Mouse (Mus musculus) liver, adult 2 months (tissue): ENCODE measurements around the gene Kif5c.

Source experiments
- CTCF ChIP-seq: fragments of 200-500 bp; IDR thresholded peaks from 2 replicates; pipeline ENCODE4 v1.5.1; 2011; ENCODE audit warnings: low read depth, low read length, control low read depth
- POLR2A ChIP-seq: fragments of 200-500 bp; IDR thresholded peaks from 2 replicates; pipeline ENCODE4 v1.6.1; 2011; ENCODE audit warnings: low read length, control low read depth; ENCODE audit not compliant: insufficient read depth; ENCODE audit errors: extremely low read depth

GRCm38 (mm10) chr2:49811420-49811819, 192.3 kb downstream of the Kif5c start:
- TF ChIP-seq POLR2A (no peak), CTCF (no peak)
